Mouse (Mus musculus) heart, postnatal 0 days (tissue): ENCODE measurements at regions not wholly inside any gene's neighbourhood (a gene's known extent, or its start where the extent isn't known, plus 50 kb on each side); places are given as distances from the start of the nearest gene placed in this dataset.

ENCODE experiments used
- CTCF ChIP-seq: IDR thresholded peaks from 2 replicates; pipeline ENCODE4 v1.5.1; 2016; ENCODE audit warnings: antibody characterized with exemption, control low read depth, low read depth
- EP300 ChIP-seq: IDR thresholded peaks from 2 replicates; pipeline ENCODE4 v1.6.1; 2016; ENCODE audit warnings: antibody characterized with exemption, low read depth

DNA sequence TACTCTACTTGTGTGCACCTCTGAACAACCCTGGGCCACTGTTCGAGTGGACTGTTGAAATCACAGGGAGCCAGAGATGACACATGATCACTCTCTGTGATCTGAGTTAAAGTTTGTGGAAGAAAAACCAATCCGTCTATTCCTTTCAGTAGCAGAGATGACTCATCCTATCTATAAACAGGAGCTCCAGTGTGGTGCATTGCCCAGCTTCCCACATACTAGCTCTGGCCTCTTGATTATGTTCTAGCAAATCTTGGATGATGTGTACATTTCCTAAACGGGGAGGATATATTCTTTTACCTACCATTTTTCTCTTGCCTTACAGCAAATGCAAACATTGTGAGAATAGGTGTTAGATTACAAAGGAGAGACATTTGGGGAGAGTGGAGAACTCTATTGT is 94.5 kb upstream of the Plppr5 start:
- TF ChIP-seq EP300 (no peak), CTCF (no peak)
